Mouse (Mus musculus) gastrocnemius, postnatal 10 days (tissue): ENCODE measurements around the gene Rnf128. TPM values are rescaled to one million over a fixed set of nuclear protein-coding genes. Genes with fewer than 3 reads are reported as not detected.
"Not testable (repeated sequence)": the region's sequence is repeated elsewhere in the genome, so short reads cannot be mapped to it uniquely, and the experiment has no call there.

ENCODE experiments used
- DNase-seq: peaks from one replicate; pipeline ENCODE4 v3.0.0; 2021; ENCODE audit warnings: mixed read lengths
- long read RNA-seq, 2 experiments: library from polyadenylated mRNA; stranded (forward); transcript quantifications; one replicate each; pipeline ENCODE4 v2.0.0; 2021
- total RNA-seq, 2 experiments: library from RNA; stranded (reverse); gene quantifications; 2 replicates each; pipeline ENCODE4 v1.2.3; 2021

The Rnf128 gene
- 10 to 100 TPM; 14.8 to 17.3 TPM for total RNA-seq
- long read RNA-seq, experiment 1, transcript Rnf128-201 (7 exons, 2,750 nt), result major isoform, 47 of 48 reads
- long read RNA-seq, experiment 1, partial matches to known transcripts, result 0 of 48 reads
- long read RNA-seq, experiment 1, other reads (novel, unspliced or antisense), result 1 of 48 reads
- long read RNA-seq, experiment 2, transcript Rnf128-201 (7 exons, 2,750 nt), result major isoform, 35 of 37 reads
- long read RNA-seq, experiment 2, partial matches to known transcripts, result 0 of 37 reads
- long read RNA-seq, experiment 2, other reads (novel, unspliced or antisense), result 2 of 37 reads

DNA sequence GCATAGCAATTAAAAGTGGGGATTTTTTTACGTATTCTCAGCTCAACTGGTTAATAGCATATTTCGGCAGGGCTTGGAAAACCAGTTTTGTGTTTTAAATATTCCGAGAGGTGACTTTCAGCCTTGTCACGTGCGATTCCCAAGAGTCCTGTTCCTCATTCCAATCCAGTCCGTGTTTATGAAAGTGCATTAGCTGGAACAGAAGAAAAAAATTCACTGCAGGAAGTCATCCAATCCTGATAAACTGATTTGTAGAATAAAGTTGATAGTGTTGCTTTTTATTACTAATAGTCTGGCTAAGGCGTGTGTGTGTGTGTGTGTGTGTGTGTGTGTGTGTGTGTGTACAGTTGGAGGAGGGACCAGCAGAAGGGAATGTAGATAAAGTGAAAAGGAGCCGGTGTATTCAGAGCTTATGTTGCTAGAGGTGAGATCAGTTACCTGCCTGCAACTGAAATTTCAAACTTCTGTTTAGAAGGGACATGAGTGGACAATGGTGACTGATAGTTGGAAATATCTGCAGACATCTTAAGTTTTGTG, at the start of gene Rnf128:
Rnf128 (plus strand) TSS at position 392 of the 537 bp plus-strand sequence.
- no peak for DNase-seq

GRCm38 (mm10) chrX:139516156-139516555, 47.0 kb upstream of the Rnf128 start:
- no peak for DNase-seq

GRCm38 (mm10) chrX:139519251-139519650, 43.9 kb upstream of the Rnf128 start:
- no peak for DNase-seq

- no peak for DNase-seq
Observed at GRCm38 (mm10) chrX:139524303-139525091, 38.6 kb upstream of the Rnf128 start.

GRCm38 (mm10) chrX:139525724-139526123, 37.4 kb upstream of the Rnf128 start:
- no peak for DNase-seq

- no peak for DNase-seq
Observed at GRCm38 (mm10) chrX:139526984-139527383, 36.1 kb upstream of the Rnf128 start.

DNA sequence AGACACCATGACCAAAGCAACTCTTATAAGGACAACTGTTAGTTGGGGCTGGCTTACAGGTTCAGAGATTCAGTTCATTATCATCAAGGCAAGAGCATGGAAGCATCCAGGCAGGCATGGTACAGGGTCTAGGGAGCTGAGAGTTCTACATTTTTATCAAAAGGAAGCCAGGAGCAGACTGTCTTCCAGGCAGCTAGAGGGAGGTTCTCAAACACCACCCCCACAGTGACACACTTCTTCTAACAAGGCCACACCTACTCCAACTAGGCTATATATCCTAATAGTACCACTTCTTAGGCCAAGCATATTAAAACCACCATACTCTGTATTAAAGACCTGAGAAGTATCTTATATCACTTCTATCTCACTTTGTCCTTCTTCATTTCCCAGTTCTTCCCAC, 33.4 kb upstream of the Rnf128 start:
- DNase-seq, result no peak

GRCm38 (mm10) chrX:139532293-139532692, 30.8 kb upstream of the Rnf128 start:
- no peak for DNase-seq

GRCm38 (mm10) chrX:139537641-139538397, 25.3 kb upstream of the Rnf128 start:
- DNase-seq, result no peak

GRCm38 (mm10) chrX:139543726-139544125, 19.4 kb upstream of the Rnf128 start:
- DNase-seq, result no peak

GRCm38 (mm10) chrX:139550456-139550855, 12.7 kb upstream of the Rnf128 start:
- DNase-seq, result no peak

GRCm38 (mm10) chrX:139552090-139552489, 11.0 kb upstream of the Rnf128 start:
- no peak for DNase-seq

- no peak for DNase-seq
Observed at GRCm38 (mm10) chrX:139562255-139562924, 726 bp upstream of the Rnf128 start.

- DNase-seq, result no peak
Observed at GRCm38 (mm10) chrX:139570054-139570453, 6.9 kb downstream of the Rnf128 start.

DNA sequence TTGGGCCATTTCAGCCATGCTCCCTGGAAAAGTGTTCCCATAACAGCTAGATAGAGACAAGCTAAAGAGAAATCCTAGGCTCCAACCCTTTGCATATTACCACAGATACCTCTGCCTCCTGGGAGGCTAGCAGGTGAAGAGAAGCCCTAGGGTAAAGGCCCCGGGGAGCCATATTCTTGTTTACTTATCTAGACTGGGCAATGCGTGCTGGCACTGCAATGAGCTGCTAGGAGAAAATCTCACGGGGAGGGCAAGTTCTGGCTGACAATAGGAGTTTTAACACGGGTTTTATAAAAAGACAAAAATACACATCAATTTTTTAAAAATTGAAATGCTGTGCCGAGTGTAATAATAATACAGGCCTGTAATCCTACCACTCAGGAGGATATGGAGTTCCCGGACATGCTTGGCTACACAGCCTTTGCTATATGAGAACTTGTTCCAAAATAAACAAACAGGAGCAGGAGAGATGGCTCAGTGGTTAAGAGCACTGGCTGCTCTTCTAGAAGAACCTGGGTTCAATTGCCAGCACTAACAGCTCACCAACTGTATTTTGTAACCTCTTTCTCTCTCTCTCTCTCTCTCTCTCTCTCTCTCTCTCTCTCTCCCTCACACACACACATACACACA, 15.6 kb downstream of the Rnf128 start:
- no peak for DNase-seq

DNA sequence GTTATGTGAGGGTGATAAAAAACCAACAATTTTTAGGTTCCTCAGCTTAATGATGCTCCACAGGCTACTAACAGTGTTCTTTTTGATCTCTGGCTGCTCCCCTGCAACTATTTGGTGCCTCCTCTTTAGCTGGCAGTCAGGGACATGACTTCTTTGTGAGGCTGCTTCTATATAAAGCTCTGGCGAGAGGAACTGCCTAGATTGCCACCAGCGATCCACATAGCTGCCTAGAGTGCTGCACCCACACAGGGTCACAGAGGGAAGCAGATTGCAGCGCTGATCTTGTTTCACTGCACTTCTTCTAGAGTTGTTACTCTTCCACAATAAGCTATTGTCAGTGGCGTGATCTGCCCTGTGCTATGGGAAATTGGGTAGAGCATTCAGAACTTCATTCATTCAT, 20.5 kb downstream of the Rnf128 start:
- DNase-seq, result no peak

- not testable (repeated sequence) for DNase-seq
Observed at GRCm38 (mm10) chrX:139586676-139587075, 23.6 kb downstream of the Rnf128 start.

- DNase-seq, result no peak
Observed at GRCm38 (mm10) chrX:139596404-139596803, 33.3 kb downstream of the Rnf128 start.

- peak; percentile 65 for DNase-seq
Observed at GRCm38 (mm10) chrX:139610033-139610764, 47.1 kb downstream of the Rnf128 start.

DNA sequence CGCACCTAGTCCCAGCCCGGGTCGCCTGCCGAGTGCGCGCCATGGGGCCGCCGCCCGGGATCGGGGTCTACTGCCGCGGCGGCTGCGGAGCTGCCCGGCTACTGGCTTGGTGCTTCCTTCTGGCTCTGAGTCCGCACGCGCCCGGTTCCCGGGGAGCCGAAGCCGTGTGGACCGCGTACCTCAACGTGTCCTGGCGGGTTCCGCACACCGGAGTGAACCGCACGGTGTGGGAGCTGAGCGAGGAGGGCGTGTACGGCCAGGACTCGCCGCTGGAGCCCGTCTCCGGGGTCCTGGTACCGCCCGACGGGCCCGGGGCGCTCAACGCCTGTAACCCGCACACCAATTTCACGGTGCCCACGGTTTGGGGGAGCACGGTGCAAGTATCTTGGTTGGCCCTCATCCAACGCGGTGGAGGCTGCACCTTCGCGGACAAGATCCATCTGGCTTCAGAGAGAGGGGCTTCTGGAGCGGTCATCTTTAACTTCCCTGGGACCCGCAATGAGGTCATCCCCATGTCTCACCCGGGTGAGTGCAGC, 47.7 kb downstream of the Rnf128 start:
- DNase-seq, result no peak
